Mouse (Mus musculus): ENCODE results near the gene Coq6.
A peak's percentile ranks its signal among the peaks of the same experiment; 100 is the strongest.
"Not testable (repeated sequence)": the region's sequence is repeated elsewhere in the genome, so short reads cannot be mapped to it uniquely, and the experiment has no call there.

The Coq6 gene

DNA sequence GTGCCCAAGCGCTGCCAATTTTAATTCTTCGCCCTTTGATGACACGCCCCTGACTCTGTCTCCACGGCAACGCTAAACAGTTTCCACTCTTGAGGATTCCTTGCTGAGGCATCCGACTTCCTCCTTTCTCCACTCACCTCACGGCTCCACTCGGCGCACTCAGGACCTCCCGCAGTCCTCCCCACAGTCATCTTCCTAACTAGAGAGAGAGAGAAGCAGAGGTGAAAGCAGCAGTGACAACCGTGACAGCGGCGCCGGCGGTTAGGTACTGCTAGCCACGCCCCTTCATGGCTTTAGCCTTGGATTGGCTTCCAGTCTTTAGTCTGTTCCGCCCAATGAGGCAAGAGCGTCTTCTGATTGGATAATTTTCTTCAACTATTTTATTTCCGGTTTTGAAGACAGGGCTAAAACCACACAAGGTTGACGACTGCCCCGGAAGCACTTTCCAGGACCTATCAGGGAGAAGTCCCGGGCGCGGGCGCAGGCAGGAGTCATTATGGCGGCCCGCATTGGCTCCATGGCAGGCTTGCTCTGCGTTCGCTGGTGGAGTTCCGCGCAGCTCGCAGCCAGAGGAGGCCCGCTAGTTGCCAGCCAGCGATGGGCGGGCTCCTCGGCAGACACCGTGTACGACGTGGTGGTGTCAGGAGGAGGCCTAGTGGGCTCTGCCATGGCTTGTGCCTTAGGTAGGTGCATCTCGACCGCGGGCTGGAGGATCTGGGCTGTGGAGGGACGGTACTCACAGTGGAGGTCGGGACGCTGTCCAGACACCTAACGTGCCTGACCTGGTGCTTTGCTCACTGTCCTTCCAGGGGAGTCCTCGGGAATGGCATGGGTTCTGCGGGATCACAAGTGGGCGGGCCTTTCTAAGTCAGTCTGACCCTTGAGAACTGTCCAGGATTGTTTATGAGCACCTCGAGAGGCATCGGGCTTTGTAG lies at the start of gene Coq6, which contains the start of gene Fam161b:
Gene Coq6 (plus strand): TSS at position 103 of the 935 bp plus-strand sequence.
Gene Fam161b (minus strand): TSS at position 279 of the 935 bp plus-strand sequence.
- DNase-seq (ENCODE audit: low read depth, low spot score) = peak; percentile 97

DNA sequence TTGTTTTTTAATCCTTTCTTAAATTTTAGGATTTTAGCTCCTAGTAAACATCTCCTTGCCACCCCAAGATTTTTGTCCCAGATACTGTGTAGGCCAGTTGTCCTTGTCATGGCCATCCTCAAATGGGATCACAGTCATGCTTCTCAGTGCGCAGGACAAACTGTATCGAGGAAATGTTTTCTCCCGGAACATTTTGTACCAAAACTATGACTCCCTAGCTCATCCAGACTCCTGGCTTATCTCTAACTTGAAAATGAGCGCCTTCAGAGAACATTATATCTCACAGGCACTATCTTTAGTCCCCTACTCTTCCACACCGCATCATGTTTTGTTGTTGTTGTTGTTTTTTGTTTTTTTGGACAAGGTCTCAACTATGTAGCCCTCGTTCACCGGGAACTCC lies 45.5 kb upstream of the Coq6 start:
- no peak for DNase-seq (ENCODE audit: low read depth, low spot score)

DNA sequence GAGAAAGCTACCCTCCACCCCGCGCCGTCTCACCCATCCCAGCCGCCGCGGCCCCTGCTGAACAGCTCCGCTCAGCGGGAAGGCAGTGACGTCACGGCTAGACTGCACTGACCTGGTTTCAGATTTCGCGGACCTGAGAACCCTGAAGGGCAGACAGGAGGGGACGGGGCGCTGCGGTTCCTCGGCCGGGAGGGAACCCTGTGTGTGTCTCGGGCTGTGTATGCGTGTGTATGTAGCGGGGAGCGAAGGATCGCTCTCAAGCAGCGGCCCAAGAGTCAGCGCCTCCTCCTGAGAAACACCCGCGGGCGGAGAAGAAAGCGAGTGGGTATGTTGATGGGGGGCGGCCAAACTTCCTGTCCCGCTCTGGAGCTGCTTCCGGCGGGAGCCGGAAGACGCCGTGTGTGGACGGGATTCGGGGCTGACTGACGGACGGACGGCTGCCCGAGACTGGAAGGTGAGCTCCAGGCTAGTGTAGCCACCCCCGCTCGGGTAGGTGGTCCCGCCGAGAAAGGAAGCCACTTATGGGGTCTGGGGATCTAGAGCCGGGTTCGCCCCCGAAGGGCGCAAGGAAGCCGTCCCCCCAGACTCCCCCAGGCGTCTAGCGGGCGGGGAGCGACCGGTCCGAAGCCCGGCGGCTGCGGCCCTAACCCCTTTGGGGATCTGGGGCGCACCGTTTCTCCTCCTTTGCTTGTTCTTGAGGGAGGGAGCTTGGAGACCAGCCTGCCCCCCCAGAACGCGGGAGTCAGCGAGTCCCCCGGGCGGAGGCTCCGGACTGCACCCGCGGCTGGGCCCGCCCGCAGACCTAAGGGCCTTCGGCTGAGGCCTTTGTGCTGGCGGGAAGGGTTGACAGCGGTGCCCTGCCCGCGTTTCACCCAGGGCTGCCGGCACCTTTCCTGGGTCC lies 44.5 kb upstream of the Coq6 start, which contains the start of gene Zfp410:
Gene Zfp410 (plus strand): TSS at position 132 of the 901 bp plus-strand sequence.
- peak; percentile 93 for DNase-seq (ENCODE audit: low read depth, low spot score)

DNA sequence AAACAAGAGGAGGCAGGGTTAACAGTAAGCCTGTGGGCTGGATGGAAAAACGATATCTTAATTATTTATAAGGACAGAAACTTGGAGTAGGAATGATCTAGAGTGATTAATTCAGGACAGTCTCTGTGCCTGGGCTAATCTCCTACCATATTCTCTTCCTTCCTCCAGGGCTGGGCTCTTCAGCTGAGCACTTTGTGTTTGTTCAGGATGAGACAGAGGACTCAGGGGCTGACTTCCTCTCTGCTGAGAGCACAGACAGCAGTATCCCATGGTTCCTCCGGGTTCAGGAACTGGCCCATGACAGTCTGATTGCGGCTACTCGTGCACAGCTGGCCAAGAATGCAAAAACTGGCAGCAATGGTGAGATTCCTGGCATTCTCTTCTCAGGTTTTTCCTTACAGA lies 34.3 kb upstream of the Coq6 start:
- DNase-seq (ENCODE audit: low read depth, low spot score) = no peak

DNA sequence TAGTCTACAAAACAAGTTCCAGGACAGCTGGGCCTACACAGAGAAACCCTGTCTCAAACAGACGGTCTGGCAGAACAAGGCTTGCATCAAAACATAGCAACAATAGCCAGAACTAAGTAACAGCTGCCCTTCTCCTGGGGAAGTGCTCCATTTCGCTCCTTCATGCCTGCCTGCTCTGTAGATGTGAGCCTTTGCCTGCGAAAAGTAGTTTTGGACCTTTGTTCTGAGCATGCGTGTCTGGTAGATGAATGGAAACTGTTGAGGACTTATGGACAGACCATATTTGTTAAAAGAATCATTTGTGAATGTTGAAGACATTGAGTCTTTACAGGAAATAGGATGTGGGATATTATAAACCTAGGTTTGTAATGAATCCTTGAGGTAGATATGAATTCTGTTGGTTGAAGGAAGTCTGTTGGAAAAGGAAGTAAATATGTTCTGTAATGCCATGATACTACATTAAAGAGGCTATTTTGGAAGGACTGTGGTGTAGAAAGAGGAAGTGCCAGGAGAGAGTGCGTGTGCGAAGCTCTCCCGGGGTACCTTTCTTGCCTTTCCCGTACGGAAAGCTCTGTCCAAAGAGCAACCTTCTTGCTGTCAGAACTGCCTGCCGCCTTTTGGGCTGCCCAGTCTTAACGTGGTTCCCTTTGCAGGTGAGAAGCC lies 24.4 kb upstream of the Coq6 start:
- no peak for DNase-seq (ENCODE audit: low read depth, low spot score)

DNA sequence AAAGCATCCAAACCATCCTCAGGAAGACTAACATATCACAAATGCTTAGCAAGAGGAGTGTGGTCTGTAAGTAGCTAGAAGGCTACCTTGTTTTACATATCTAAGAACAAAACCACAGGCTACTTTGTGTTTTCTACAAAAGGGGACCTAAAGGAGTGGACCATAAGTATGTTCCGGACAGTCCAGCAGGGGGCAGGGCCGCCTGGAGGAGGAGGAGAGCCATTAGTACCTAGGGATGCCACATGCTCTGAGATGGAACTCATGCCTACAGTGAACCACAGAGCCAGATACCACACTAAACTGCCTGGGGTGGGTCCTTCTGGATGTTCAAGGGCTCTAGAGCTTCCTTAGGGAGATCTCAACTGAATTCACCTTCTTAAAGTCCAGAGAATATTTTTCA lies 14.3 kb upstream of the Coq6 start:
- DNase-seq (ENCODE audit: low read depth, low spot score) = peak; percentile 40

- not testable (repeated sequence) for DNase-seq (ENCODE audit: low read depth, low spot score)
Observed at GRCm38 (mm10) chr12:84358699-84359098, 2.8 kb upstream of the Coq6 start.

DNA sequence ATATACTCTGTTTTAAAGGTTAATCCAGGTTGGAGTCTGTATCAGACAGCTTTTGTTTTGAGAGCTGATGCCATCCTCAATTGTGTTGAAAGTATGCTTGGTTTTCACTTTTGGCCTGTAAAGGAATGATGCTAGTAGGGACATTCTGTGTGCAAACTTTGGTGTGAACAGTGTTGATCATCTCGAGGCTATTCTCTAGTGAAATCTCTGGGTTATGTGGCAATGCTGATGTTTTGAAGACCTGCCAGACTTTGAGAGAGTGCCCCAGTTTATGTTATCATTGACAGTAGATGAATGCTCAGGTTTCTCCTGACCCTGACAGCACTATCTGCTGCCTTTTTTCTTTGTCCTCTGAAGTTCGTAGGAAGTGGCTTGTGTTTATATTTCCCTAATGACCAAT lies 1.4 kb downstream of the Coq6 start:
- no peak for DNase-seq (ENCODE audit: low read depth, low spot score)

GRCm38 (mm10) chr12:84364291-84364690 lies 2.8 kb downstream of the Coq6 start:
- no peak for DNase-seq (ENCODE audit: low read depth, low spot score)

DNA sequence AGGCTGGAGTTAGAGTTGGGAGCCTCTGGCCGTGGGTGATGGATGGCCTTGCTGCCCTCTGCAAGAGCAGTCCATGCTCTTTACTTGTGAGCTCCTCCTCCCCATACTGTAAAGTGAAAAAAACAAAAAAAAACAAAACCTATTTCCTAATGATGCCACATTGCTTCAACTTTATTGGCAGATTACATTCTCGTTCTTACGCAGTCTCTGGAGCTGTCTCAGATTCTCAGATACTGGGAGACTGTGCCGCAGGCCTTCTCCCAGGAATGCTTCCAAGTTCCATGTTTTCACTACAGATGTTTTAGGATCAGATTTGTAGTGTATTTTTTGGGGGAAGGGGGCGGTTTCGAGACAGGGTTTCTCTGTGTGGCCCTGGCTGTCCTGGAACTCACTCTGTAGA lies 3.7 kb downstream of the Coq6 start:
- DNase-seq (ENCODE audit: low read depth, low spot score) = no peak

GRCm38 (mm10) chr12:84366971-84367370 lies 5.5 kb downstream of the Coq6 start:
- DNase-seq (ENCODE audit: low read depth, low spot score) = peak; percentile 20

DNA sequence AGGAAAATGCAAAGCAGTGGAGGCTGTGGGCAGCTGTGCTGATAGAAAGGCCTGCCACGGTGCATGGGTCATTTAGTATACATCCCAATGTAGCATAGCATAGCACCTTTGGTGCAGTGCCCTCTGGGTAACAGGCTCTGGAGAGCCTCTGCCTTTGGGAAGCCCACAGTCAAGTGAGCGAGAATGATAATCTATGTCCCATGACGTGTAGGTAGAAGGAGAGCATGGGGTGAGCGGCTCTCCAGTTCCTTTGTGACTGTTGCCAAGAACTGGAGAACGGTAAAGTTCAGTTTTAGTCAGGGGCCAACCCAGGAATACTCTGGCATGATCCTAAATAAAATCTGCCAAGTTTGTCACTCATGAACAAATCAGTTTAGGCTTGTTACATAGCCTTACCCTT lies 10.2 kb downstream of the Coq6 start:
- no peak for DNase-seq (ENCODE audit: low read depth, low spot score)

GRCm38 (mm10) chr12:84373831-84374481 lies 12.5 kb downstream of the Coq6 start:
- no peak for DNase-seq (ENCODE audit: low read depth, low spot score)

GRCm38 (mm10) chr12:84382369-84382768 lies 20.9 kb downstream of the Coq6 start:
- no peak for DNase-seq (ENCODE audit: low read depth, low spot score)

DNA sequence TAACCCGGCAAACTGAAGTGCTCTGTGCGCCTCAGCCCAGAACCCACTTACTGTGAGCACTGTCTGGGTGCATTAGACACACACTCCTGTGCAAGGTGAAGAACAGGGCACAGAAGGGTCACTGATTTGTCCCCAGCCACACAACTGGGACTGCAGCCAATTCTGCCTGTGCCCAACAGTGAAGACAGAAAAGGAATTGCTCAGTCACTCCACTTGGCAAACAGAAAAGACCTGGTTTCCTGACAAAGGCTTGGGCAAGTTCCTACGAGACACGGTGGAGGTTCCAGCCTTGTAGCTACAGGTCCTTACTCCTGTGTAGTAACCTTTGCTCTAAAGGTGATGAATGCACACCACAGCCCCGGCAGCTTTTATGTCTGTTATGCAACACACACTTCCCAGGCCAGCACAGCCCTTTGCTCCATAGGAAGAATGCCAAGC lies 23.2 kb downstream of the Coq6 start:
- no peak for DNase-seq (ENCODE audit: low read depth, low spot score)

DNA sequence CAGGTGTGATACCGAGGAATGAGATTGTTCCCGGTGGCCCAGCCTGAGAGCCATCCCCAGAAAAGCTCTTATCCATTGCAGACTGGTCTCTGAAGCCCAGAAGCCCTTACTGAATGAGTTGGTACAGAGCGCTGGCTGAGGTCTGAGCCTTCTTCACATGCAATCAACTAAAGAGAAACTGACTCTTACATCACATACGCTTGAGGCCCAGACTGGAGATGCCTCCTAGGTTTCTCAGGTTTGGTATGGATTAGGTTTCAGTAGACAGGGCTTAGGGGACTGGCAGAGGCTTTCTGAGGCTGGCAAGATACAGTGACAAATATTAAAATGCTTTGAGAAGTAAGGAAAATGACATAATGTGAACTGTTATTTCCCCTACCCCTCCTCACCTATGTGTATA lies 24.0 kb downstream of the Coq6 start:
- DNase-seq (ENCODE audit: low read depth, low spot score) = no peak

- no peak for DNase-seq (ENCODE audit: low read depth, low spot score)
Observed at GRCm38 (mm10) chr12:84388097-84388496, 26.6 kb downstream of the Coq6 start.

DNA sequence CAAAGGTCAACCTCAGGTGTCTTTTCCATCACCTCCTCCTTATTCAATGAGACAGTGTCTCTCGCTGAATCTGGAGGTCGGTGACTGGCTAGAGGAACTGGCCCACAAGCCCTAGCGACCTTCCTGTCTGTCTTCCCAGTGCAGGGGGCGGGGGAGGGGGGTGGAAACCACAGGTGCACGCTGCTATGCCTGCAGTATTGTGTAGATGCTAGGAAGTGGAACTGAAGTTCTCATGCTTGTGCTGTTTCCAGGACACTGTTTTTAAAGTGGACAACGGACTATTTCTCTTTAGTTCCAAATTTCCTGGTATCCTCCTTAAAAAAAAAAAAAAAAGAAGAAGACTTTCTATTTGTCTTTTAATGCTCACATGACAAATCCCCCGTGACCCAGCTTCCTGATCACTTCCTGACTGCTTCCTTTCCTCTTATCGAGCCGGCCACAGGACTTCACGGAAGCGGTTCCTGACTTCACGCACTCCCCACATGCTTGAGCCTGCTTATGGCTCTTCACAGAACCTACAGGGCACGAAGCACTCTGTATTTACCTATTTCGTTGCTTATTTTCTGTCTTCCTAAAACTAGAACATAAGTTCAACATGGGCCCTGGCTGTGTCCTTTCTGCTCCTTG lies 27.4 kb downstream of the Coq6 start:
- peak; percentile 67 for DNase-seq (ENCODE audit: low read depth, low spot score)

- no peak for DNase-seq (ENCODE audit: low read depth, low spot score)
Observed at GRCm38 (mm10) chr12:84390336-84390735, 28.9 kb downstream of the Coq6 start.

GRCm38 (mm10) chr12:84392681-84393080 lies 31.2 kb downstream of the Coq6 start:
- no peak for DNase-seq (ENCODE audit: low read depth, low spot score)

DNA sequence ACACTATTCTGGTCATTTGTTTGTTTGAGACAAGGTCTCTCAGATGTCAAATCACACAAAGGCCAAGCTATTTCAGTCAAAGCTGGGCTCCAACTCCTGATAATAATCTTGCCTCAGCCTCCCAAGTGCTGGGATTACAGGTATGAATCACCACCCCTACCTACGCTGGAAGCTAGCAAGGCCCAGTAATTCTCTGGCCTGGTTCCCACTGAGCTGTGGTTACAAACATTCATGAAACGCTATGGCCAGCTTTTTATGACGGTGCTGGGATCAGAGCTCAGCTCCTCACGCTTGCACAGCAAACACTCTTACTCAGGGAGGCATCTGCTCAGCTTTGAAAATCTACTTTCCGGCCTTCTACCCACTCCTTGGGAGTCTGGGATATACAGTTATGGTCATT lies 32.4 kb downstream of the Coq6 start:
- no peak for DNase-seq (ENCODE audit: low read depth, low spot score)

Measured in A20 (cell line).